Mouse (Mus musculus) cerebellum, adult 9-11 months (tissue): ENCODE measurements at regions not wholly inside any gene's neighbourhood (a gene's known extent, or its start where the extent isn't known, plus 50 kb on each side); places are given as distances from the start of the nearest gene placed in this dataset.

Experiments
- DNase-seq: peaks from one replicate; pipeline ENCODE4 v3.0.0; 2022

- no peak for DNase-seq
Measured at GRCm38 (mm10) chr8:24284966-24285365, 440.7 kb downstream of the Adam3 start.

GRCm38 (mm10) chr8:24283901-24284405 lies 441.7 kb downstream of the Adam3 start:
- no peak for DNase-seq

- no peak for DNase-seq
Measured at GRCm38 (mm10) chr8:24280296-24280695, 445.4 kb downstream of the Adam3 start.

- DNase-seq, result no peak
Measured at GRCm38 (mm10) chr8:24278391-24278790, 447.3 kb downstream of the Adam3 start.

GRCm38 (mm10) chr8:24261359-24261758 lies 464.3 kb downstream of the Adam3 start:
- no peak for DNase-seq

- no peak for DNase-seq
Measured at GRCm38 (mm10) chr8:24258622-24259021, 467.0 kb downstream of the Adam3 start.

- DNase-seq, result no peak
Measured at GRCm38 (mm10) chr8:24242211-24242610, 483.4 kb downstream of the Adam3 start.

- DNase-seq, result no peak
Measured at GRCm38 (mm10) chr8:24240211-24240983, 485.3 kb downstream of the Adam3 start.

GRCm38 (mm10) chr8:24234981-24235380 lies 490.7 kb downstream of the Adam3 start:
- DNase-seq, result no peak

GRCm38 (mm10) chr8:24228148-24228547 lies 497.5 kb downstream of the Adam3 start:
- DNase-seq, result no peak

- DNase-seq, result no peak
Measured at GRCm38 (mm10) chr8:24227331-24228072, 498.1 kb downstream of the Adam3 start.

- DNase-seq, result no peak
Measured at GRCm38 (mm10) chr8:24220222-24220621, 505.4 kb downstream of the Adam3 start.

GRCm38 (mm10) chr8:24216655-24217054 lies 509.0 kb downstream of the Adam3 start:
- DNase-seq, result no peak

GRCm38 (mm10) chr8:24215510-24216138 lies 510.0 kb downstream of the Adam3 start:
- DNase-seq, result no peak

GRCm38 (mm10) chr8:24214315-24214714 lies 511.3 kb downstream of the Adam3 start:
- no peak for DNase-seq

- no peak for DNase-seq
Measured at GRCm38 (mm10) chr8:24212216-24213200, 513.1 kb downstream of the Adam3 start.

GRCm38 (mm10) chr8:24211091-24211490 lies 514.6 kb downstream of the Adam3 start:
- DNase-seq, result no peak
